In genomic region chr9:55938618-55938985, GRCm38 (mm10) we compare ENCODE assay signal across 8 mouse cellular contexts. TPM values are rescaled to one million over a fixed set of nuclear protein-coding genes. Genes with fewer than 3 reads are reported as not detected.
DNase-seq lines count a peak whose midpoint lies in the region; ATAC-seq lines count a peak whose summit lies in the region.

No protein-coding gene starts in this region.

- peak overlapping the region; percentile 84 for H3K9ac ChIP-seq in embryonic facial prominence, embryonic 14.5 days (ENCODE audit: low read depth, low read length)
- H3K9ac ChIP-seq in intestine, embryonic 15.5 days, result 0 out of 2 replicates have a peak overlapping the region, but pooled peaks have one; percentile 86
- H3K9ac ChIP-seq in neural tube, embryonic 13.5 days, result peak overlapping the region; percentile 89

- peak overlapping the region; percentile 77 for H3K4me2 ChIP-seq in embryonic facial prominence, embryonic 14.5 days (ENCODE audit: low read depth, low read length)
- peak overlapping the region; percentile 78 for H3K4me2 ChIP-seq in intestine, embryonic 15.5 days (replicated peaks)
- H3K4me2 ChIP-seq in neural tube, embryonic 13.5 days, result peak overlapping the region; percentile 73

- peak overlapping the region; percentile 84; the same call in 1 of the 2 replicates for H3K27ac ChIP-seq in embryonic facial prominence, embryonic 14.5 days (replicated peaks; ENCODE audit: low read depth, low read length)
- no peak overlapping the region; the same call in 1 of the 2 replicates for H3K27ac ChIP-seq in intestine, embryonic 15.5 days
- no peak overlapping the region for H3K27ac ChIP-seq in neural tube, embryonic 13.5 days (replicated peaks)

- H3K4me3 ChIP-seq in megakaryocyte, embryonic 14.5 days (replicated peaks), result peak overlapping the region; percentile 97
- peak overlapping the region; percentile 81 for H3K4me3 ChIP-seq in embryonic facial prominence, embryonic 14.5 days (ENCODE audit: low read depth, low read length)
- H3K4me3 ChIP-seq in intestine, embryonic 15.5 days (replicated peaks), result peak overlapping the region; percentile 81
- H3K4me3 ChIP-seq in neural tube, embryonic 13.5 days, result peak overlapping the region; percentile 81

- no peak for ATAC-seq in megakaryocyte, adult 5-6 weeks (ENCODE audit: poor library complexity, severe bottlenecking)
- ATAC-seq in embryonic facial prominence, embryonic 14.5 days (ENCODE audit: low read depth), result 0 out of 2 replicates have a peak, but pooled peaks have one; percentile 5
- ATAC-seq in intestine, embryonic 15.5 days, result peak; percentile 29
- 0 out of 2 replicates have a peak, but pooled peaks have one; percentile 4 for ATAC-seq in neural tube, embryonic 13.5 days (ENCODE audit: low read depth)

- H3K27me3 ChIP-seq in megakaryocyte, embryonic 14.5 days (replicated peaks), result no peaks in the 10 kb centered on the region
- no peaks in the 10 kb centered on the region for H3K27me3 ChIP-seq in embryonic facial prominence, embryonic 14.5 days (replicated peaks; ENCODE audit: control insufficient read depth, insufficient read depth, low read length)
- H3K27me3 ChIP-seq in intestine, embryonic 15.5 days (replicated peaks), result no peaks in the 10 kb centered on the region
- no peaks in the 10 kb centered on the region for H3K27me3 ChIP-seq in neural tube, embryonic 13.5 days

- H3K36me3 ChIP-seq in megakaryocyte, embryonic 14.5 days (replicated peaks; ENCODE audit: low read length), result no peaks in the 10 kb centered on the region
- H3K36me3 ChIP-seq in embryonic facial prominence, embryonic 14.5 days (ENCODE audit: control insufficient read depth, insufficient read depth, low read length), result no peaks in the 10 kb centered on the region
- no peaks in the 10 kb centered on the region for H3K36me3 ChIP-seq in intestine, embryonic 15.5 days
- no peaks in the 10 kb centered on the region for H3K36me3 ChIP-seq in neural tube, embryonic 13.5 days

- H3K9me3 ChIP-seq in megakaryocyte, embryonic 14.5 days, result no peaks in the 10 kb centered on the region
- no peaks in the 10 kb centered on the region for H3K9me3 ChIP-seq in embryonic facial prominence, embryonic 14.5 days (ENCODE audit: control insufficient read depth, low read length)
- H3K9me3 ChIP-seq in intestine, embryonic 15.5 days, result no peaks in the 10 kb centered on the region
- no peaks in the 10 kb centered on the region for H3K9me3 ChIP-seq in neural tube, embryonic 13.5 days

- WGBS in embryonic facial prominence, embryonic 14.5 days, result 51% methylated on average over 6 of the region's 6 CpGs
- WGBS in intestine, embryonic 15.5 days, result 25% methylated on average over 6 of the region's 6 CpGs
- WGBS in neural tube, embryonic 13.5 days, result 63% methylated on average over 6 of the region's 6 CpGs

- peak; percentile 8 for DNase-seq in embryonic facial prominence, embryonic 14.5 days (ENCODE audit: low spot score)
- no peak for DNase-seq in cerebellum, postnatal 14 days
- DNase-seq in ovary, postnatal 10 days (ENCODE audit: low spot score), result no peak
- DNase-seq in thymus, postnatal 36 days, result no peak

- peaks cover 24% of the 10 kb centered on the region for H3K4me1 ChIP-seq in megakaryocyte, embryonic 14.5 days
- H3K4me1 ChIP-seq in embryonic facial prominence, embryonic 14.5 days (ENCODE audit: control insufficient read depth, insufficient read depth, low read length), result peaks cover 15% of the 10 kb centered on the region
- H3K4me1 ChIP-seq in intestine, embryonic 15.5 days (replicated peaks), result peaks cover 11% of the 10 kb centered on the region
- peaks cover 25% of the 10 kb centered on the region for H3K4me1 ChIP-seq in neural tube, embryonic 13.5 days (replicated peaks)

RNA-seq across cellular contexts. Expression of gene Scaper, which starts 0.7 kb away (rescaled TPM):
- polyA plus RNA-seq in megakaryocyte, embryonic 14.5 days (2012; ENCODE audit: insufficient read depth, low replicate concordance), result 0.02 TPM in 1 of 2 replicates, not detected in the other
- 7.7 and 8.2 TPM in 2 replicates for total RNA-seq in megakaryocyte, adult 5-6 weeks (2015)
- 14.3 and 18.5 TPM in 2 replicates for total RNA-seq in megakaryocyte, adult 5-6 weeks (2017)
- polyA plus RNA-seq in embryonic facial prominence, embryonic 14.5 days (2014; fragmentation: Nextera tagmentation; extraction: Ambion mirVana), result 12.2 and 14.4 TPM in 2 replicates
- polyA plus RNA-seq in intestine, embryonic 15.5 days (2015; fragmentation: Nextera tagmentation; extraction: Ambion mirVana), result 8.5 and 8.9 TPM in 2 replicates
- 33.0 and 34.9 TPM in 2 replicates for polyA plus RNA-seq in neural tube, embryonic 13.5 days (2015; fragmentation: Nextera tagmentation; extraction: Ambion mirVana)
